Mouse (Mus musculus): Measurements from ENCODE around the gene Gm49661. TPM values are rescaled to one million over a fixed set of nuclear protein-coding genes. Genes with fewer than 3 reads are reported as not detected.

Gene Gm49661
- polyA plus RNA-seq, 1 experiment from 2014 or later, result not detected

DNA sequence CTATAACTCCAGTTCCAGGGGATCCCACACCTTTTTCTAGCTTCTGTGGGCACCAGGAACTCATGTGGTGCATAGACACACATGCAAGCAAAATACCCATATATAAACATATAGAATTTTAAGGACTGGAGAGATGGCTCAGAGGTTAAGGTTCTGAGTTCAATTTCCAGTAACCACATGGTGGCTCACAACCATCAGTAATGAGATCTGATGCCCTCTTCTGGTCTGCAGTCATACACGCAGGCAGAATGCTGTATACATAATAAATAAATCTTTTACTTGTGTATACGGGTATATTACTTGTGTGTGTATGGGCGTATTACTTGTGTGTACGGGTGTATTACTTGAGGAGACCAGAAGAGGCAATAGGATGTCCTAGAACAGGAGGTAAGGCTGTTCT is 5.3 kb downstream of the Gm49661 start:
- no peak overlapping the region for H3K4me2 ChIP-seq (ENCODE audit: low read depth, low read length)

GRCm38 (mm10) chr8:84959811-84960210 is 9.4 kb downstream of the Gm49661 start:
- H3K27me3 ChIP-seq (ENCODE audit: control insufficient read depth, insufficient read depth, low read length), result no peaks in the 10 kb centered on the region
- H3K27ac ChIP-seq (ENCODE audit: low read length), result no peak overlapping the region
- H3K9me3 ChIP-seq (replicated peaks; ENCODE audit: control insufficient read depth, low read length), result no peaks in the 10 kb centered on the region
- no peaks in the 10 kb centered on the region; the same call in 1 of the 2 replicates for H3K4me1 ChIP-seq (ENCODE audit: control insufficient read depth, insufficient read depth, low read length)
- no peak overlapping the region for H3K9ac ChIP-seq (ENCODE audit: low read length)
- WGBS, result 85% methylated on average over 7 of the region's 7 CpGs
- no peak for ATAC-seq (ENCODE audit: insufficient read depth, low FRiP score)
- no peak overlapping the region for H3K4me3 ChIP-seq (replicated peaks; ENCODE audit: low read length)
- no peak overlapping the region for H3K4me2 ChIP-seq (ENCODE audit: low read depth, low read length)
- peaks cover 8% of the 10 kb centered on the region; the same call in 1 of the 2 replicates for H3K36me3 ChIP-seq (ENCODE audit: control insufficient read depth, insufficient read depth, low read length)

More for the DNA sequence above, 5.3 kb downstream of the Gm49661 start:
- Histone ChIP-seq H3K9me3 (replicated peaks; ENCODE audit: control insufficient read depth, low read length) (no peaks in the 10 kb centered on the region), H3K9ac (ENCODE audit: low read length) (no peak overlapping the region), H3K36me3 (ENCODE audit: control insufficient read depth, insufficient read depth, low read length) (no peaks in the 10 kb centered on the region), H3K4me3 (replicated peaks; ENCODE audit: low read length) (no peak overlapping the region), H3K27ac (ENCODE audit: low read length) (no peak overlapping the region), H3K4me1 (ENCODE audit: control insufficient read depth, insufficient read depth, low read length) (peaks cover 19% of the 10 kb centered on the region), H3K27me3 (ENCODE audit: control insufficient read depth, insufficient read depth, low read length) (no peaks in the 10 kb centered on the region)
- ATAC-seq (ENCODE audit: insufficient read depth, low FRiP score), result no peak
- WGBS, result 84% methylated on average over 4 of the region's 4 CpGs

DNA sequence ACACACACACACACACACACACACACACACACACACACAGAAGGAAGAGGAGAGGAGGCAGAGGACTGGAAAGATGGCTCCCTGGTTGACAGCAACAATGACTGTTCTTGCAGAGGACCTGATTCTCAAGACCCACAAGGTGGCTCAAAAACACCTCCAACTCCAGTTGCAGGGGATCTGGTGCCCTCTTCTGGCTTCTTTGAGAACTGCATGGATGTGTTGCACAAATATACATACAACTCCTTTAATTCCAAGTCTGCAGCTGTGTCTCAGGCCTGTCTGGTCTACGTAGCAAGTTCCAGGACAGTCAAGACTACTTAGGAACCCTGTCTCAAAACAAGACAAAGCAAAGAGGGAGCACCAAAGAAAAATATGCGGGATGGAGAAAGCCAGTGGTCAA is 12.5 kb downstream of the Gm49661 start:
- Histone ChIP-seq H3K4me1 (ENCODE audit: control insufficient read depth, insufficient read depth, low read length) (no peaks in the 10 kb centered on the region), H3K36me3 (ENCODE audit: control insufficient read depth, insufficient read depth, low read length) (peaks cover 8% of the 10 kb centered on the region; the same call in 1 of the 2 replicates), H3K9ac (ENCODE audit: low read length) (no peak overlapping the region), H3K9me3 (replicated peaks; ENCODE audit: control insufficient read depth, low read length) (no peaks in the 10 kb centered on the region), H3K4me2 (ENCODE audit: low read depth, low read length) (no peak overlapping the region), H3K27me3 (ENCODE audit: control insufficient read depth, insufficient read depth, low read length) (no peaks in the 10 kb centered on the region), H3K4me3 (replicated peaks; ENCODE audit: low read length) (no peak overlapping the region), H3K27ac (ENCODE audit: low read length) (no peak overlapping the region)
- ATAC-seq (ENCODE audit: insufficient read depth, low FRiP score), result no peak
- WGBS, result 49% methylated on average over 2 of the region's 2 CpGs

DNA sequence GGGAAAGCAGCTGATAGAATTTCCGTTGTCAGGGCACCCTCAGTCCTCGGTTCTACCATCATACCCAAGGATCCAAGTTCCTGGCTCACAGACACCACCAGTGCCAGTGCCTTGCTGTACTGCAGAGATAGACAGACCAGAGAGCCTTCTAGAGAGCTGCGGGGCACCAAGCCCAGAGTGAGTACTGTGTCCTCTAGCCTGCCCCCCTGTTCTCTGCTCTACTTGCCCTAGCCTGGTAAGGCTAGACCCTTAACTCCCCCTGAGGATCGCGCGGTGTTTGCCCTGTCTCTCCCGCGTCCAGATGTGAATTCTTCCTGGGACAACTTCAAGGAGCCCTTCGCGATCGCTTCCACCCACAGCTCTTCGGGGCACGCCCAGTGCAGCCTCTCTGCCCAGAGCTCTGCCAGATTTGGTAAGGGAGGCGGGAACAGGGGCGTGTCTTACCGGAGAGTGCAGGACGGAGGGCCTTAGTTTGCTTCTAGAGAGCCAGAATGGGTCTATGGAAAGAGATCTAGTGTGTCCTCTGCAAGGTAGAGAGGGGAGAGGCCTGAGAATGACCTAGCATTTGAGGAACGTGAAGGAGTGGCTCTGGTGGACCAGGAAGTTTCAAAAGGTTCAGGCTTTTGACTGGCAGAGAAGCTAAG is 16.5 kb downstream of the Gm49661 start:
- Histone ChIP-seq H3K9ac (ENCODE audit: low read length) (peak overlapping the region; percentile 8; the same call in 1 of the 2 replicates), H3K9me3 (replicated peaks; ENCODE audit: control insufficient read depth, low read length) (no peaks in the 10 kb centered on the region), H3K36me3 (ENCODE audit: control insufficient read depth, insufficient read depth, low read length) (peaks cover 3% of the 10 kb centered on the region; the same call in 1 of the 2 replicates), H3K4me1 (ENCODE audit: control insufficient read depth, insufficient read depth, low read length) (no peaks in the 10 kb centered on the region), H3K27me3 (ENCODE audit: control insufficient read depth, insufficient read depth, low read length) (peaks cover 17% of the 10 kb centered on the region), H3K4me2 (ENCODE audit: low read depth, low read length) (peak overlapping the region; percentile 27), H3K4me3 (replicated peaks; ENCODE audit: low read length) (no peak overlapping the region), H3K27ac (ENCODE audit: low read length) (no peak overlapping the region)
- 7% methylated on average over 18 of the region's 18 CpGs for WGBS
- ATAC-seq (ENCODE audit: insufficient read depth, low FRiP score), result no peak

GRCm38 (mm10) chr8:84949753-84950152 is 19.5 kb downstream of the Gm49661 start:
- no peaks in the 10 kb centered on the region for H3K9me3 ChIP-seq (replicated peaks; ENCODE audit: control insufficient read depth, low read length)
- no peak overlapping the region for H3K27ac ChIP-seq (ENCODE audit: low read length)
- no peak overlapping the region for H3K9ac ChIP-seq (ENCODE audit: low read length)
- peaks cover 8% of the 10 kb centered on the region for H3K4me1 ChIP-seq (ENCODE audit: control insufficient read depth, insufficient read depth, low read length)
- H3K4me2 ChIP-seq (ENCODE audit: low read depth, low read length), result no peak overlapping the region
- no peak overlapping the region for H3K4me3 ChIP-seq (replicated peaks; ENCODE audit: low read length)
- peaks cover 44% of the 10 kb centered on the region for H3K27me3 ChIP-seq (ENCODE audit: control insufficient read depth, insufficient read depth, low read length)
- no peak for ATAC-seq (ENCODE audit: insufficient read depth, low FRiP score)
- H3K36me3 ChIP-seq (ENCODE audit: control insufficient read depth, insufficient read depth, low read length), result no peaks in the 10 kb centered on the region
- 27% methylated on average over 12 of the region's 12 CpGs for WGBS

- no peak overlapping the region for H3K4me2 ChIP-seq (ENCODE audit: low read depth, low read length)
- no peak overlapping the region for H3K4me3 ChIP-seq (replicated peaks; ENCODE audit: low read length)
- no peak overlapping the region for H3K9ac ChIP-seq (ENCODE audit: low read length)
- no peaks in the 10 kb centered on the region for H3K9me3 ChIP-seq (replicated peaks; ENCODE audit: control insufficient read depth, low read length)
- no peaks in the 10 kb centered on the region for H3K36me3 ChIP-seq (ENCODE audit: control insufficient read depth, insufficient read depth, low read length)
- no peak for ATAC-seq (ENCODE audit: insufficient read depth, low FRiP score)
- H3K4me1 ChIP-seq (ENCODE audit: control insufficient read depth, insufficient read depth, low read length), result peaks cover 8% of the 10 kb centered on the region
- H3K27me3 ChIP-seq (ENCODE audit: control insufficient read depth, insufficient read depth, low read length), result peaks cover 58% of the 10 kb centered on the region
- H3K27ac ChIP-seq (ENCODE audit: low read length), result no peak overlapping the region
- WGBS, result 11% methylated on average over 9 of the region's 9 CpGs
Measured at GRCm38 (mm10) chr8:84947241-84947545, 22.0 kb downstream of the Gm49661 start.

GRCm38 (mm10) chr8:84946528-84947240 is 22.5 kb downstream of the Gm49661 start, which contains the start of gene Rtbdn:
Rtbdn (plus strand) TSS chr8:84946991.
- peaks cover 8% of the 10 kb centered on the region for H3K4me1 ChIP-seq (ENCODE audit: control insufficient read depth, insufficient read depth, low read length)
- ATAC-seq (ENCODE audit: insufficient read depth, low FRiP score), result no peak; the same call in 1 of the 2 replicates
- H3K9ac ChIP-seq (ENCODE audit: low read length), result peak within 1 kb of the TSS; percentile 57
- H3K4me2 ChIP-seq (ENCODE audit: low read depth, low read length), result peak within 1 kb of the TSS; percentile 67
- H3K36me3 ChIP-seq (ENCODE audit: control insufficient read depth, insufficient read depth, low read length), result no peaks in the 10 kb centered on the region
- 9% methylated on average over 17 of the region's 17 CpGs for WGBS
- no peak within 1 kb of the TSS for H3K27ac ChIP-seq (ENCODE audit: low read length)
- peaks cover 58% of the 10 kb centered on the region for H3K27me3 ChIP-seq (ENCODE audit: control insufficient read depth, insufficient read depth, low read length)
- no peaks in the 10 kb centered on the region for H3K9me3 ChIP-seq (replicated peaks; ENCODE audit: control insufficient read depth, low read length)
- peak within 1 kb of the TSS; percentile 50 for H3K4me3 ChIP-seq (replicated peaks; ENCODE audit: low read length)

GRCm38 (mm10) chr8:84945633-84946527 is 23.4 kb downstream of the Gm49661 start:
- under 1% methylated on average over 49 of the region's 67 CpGs for WGBS
- Histone ChIP-seq H3K9ac (ENCODE audit: low read length) (peak overlapping the region; percentile 57), H3K27ac (ENCODE audit: low read length) (no peak overlapping the region), H3K27me3 (ENCODE audit: control insufficient read depth, insufficient read depth, low read length) (peaks cover 54% of the 10 kb centered on the region), H3K9me3 (replicated peaks; ENCODE audit: control insufficient read depth, low read length) (no peaks in the 10 kb centered on the region), H3K4me1 (ENCODE audit: control insufficient read depth, insufficient read depth, low read length) (peaks cover 8% of the 10 kb centered on the region), H3K4me2 (ENCODE audit: low read depth, low read length) (peak overlapping the region; percentile 67), H3K4me3 (replicated peaks; ENCODE audit: low read length) (peak overlapping the region; percentile 50), H3K36me3 (ENCODE audit: control insufficient read depth, insufficient read depth, low read length) (no peaks in the 10 kb centered on the region)
- no peak for ATAC-seq (ENCODE audit: insufficient read depth, low FRiP score)
